Mouse (Mus musculus) hindbrain, postnatal 0 days (tissue): ENCODE data around the gene Arhgap22. TPM values are rescaled to one million over a fixed set of nuclear protein-coding genes. Genes with fewer than 3 reads are reported as not detected.
A peak's percentile ranks its signal among the peaks of the same experiment; 100 is the strongest.

ENCODE experiments used
- ATAC-seq: fragments of 200-750 bp; cut with Nextera tagmentation; 2 replicates; pipeline ENCODE4 v1.8.0; 2017; ENCODE audit warnings: mild to moderate bottlenecking, moderate TSS enrichment, moderate library complexity
- DNase-seq: peaks from one replicate; pipeline ENCODE4 v3.0.0-alpha.2; 2015; ENCODE audit warnings: low spot score
- H3K27ac ChIP-seq: fragments of 300-500 bp; sonication (generic); 2 replicates; pipeline ENCODE4 v1.5.1; 2014; ENCODE audit warnings: mild to moderate bottlenecking
- H3K27me3 ChIP-seq: fragments of 300-500 bp; sonication (generic); 2 replicates; pipeline ENCODE4 v1.6.1; 2014; ENCODE audit warnings: low read length, mixed read lengths; ENCODE audit not compliant: insufficient read depth
- H3K36me3 ChIP-seq: fragments of 300-500 bp; sonication (generic); 2 replicates; pipeline ENCODE4 v1.6.1; 2014; ENCODE audit warnings: low read length, mixed read lengths; ENCODE audit not compliant: insufficient read depth
- H3K4me1 ChIP-seq: fragments of 300-500 bp; sonication (generic); 2 replicates; pipeline ENCODE4 v1.6.1; 2014; ENCODE audit warnings: antibody characterized with exemption, low read length, mixed read lengths; ENCODE audit not compliant: insufficient read depth
- H3K4me2 ChIP-seq: fragments of 300-500 bp; sonication (generic); 2 replicates; pipeline ENCODE4 v1.6.1; 2014; ENCODE audit warnings: low read depth, mild to moderate bottlenecking, low read length, moderate library complexity, mixed read lengths
- H3K4me3 ChIP-seq: fragments of 300-500 bp; sonication (generic); 2 replicates; pipeline ENCODE4 v1.5.1; 2014; ENCODE audit warnings: low read length
- H3K9ac ChIP-seq: fragments of 300-500 bp; sonication (generic); replicated peaks from 2 replicates; pipeline ENCODE4 v1.6.1; 2014; ENCODE audit warnings: mild to moderate bottlenecking, low read length, moderate library complexity, mixed read lengths
- H3K9me3 ChIP-seq: fragments of 300-500 bp; sonication (generic); 2 replicates; pipeline ENCODE4 v1.6.1; 2016; ENCODE audit warnings: low read length, mixed read lengths
- CTCF ChIP-seq: IDR thresholded peaks from 2 replicates; pipeline ENCODE4 v1.5.1; 2016; ENCODE audit warnings: antibody characterized with exemption, control low read depth, low read depth
- WGBS: fragments of 180-500 bp; shearing (Covaris S2); extraction: QIAGEN DNeasy Blood & Tissue Kit; methylation state at CpG from one replicate; pipeline ENCODE4 v1.1.7; 2014; 5-methylcytosine and 5-hydroxymethylcytosine counted together
- polyA plus RNA-seq: library from polyadenylated mRNA; unstranded; fragments of >200 nt; fragmentation: Nextera tagmentation; extraction: Ambion mirVana; gene quantifications from 2 replicates; pipeline ENCODE4 v1.2.1, GENCODE M21; 2015
- total RNA-seq: library from RNA; depleted of rRNA; stranded (reverse); fragments of >200 nt; gene quantifications from 2 replicates; pipeline ENCODE4 v1.2.3, GENCODE M21; 2014

Gene Arhgap22
- total and polyA plus RNA-seq, 2 experiments from 2014 or later = 4.4 to 5.0 TPM

DNA sequence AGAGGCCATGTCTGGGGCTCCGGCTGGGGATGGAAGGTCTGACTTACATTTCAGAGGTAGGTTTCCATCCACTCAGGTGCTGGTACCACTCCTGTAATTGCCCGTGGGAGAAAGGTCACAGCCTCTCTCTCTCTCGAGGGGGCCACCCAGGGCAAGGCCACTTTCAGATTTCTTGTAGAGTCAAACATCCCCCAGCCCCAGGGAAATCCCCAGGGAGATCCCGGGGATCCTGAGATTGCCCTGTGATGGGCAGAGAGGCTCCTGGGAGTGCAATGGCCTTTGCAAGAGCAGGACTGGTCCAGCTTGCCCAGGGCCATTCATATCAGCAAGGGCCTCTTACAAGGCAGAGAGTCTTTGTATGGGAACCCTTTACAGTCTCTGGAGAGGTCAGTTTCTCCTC lies 120.6 kb downstream of the Arhgap22 start:
- TF ChIP-seq CTCF = no peak
- H3K4me3 ChIP-seq = no peak overlapping the region
- H3K9ac ChIP-seq = no peak overlapping the region
- H3K27ac ChIP-seq = no peak overlapping the region
- H3K4me1 ChIP-seq = no peaks in the 10 kb centered on the region
- H3K4me2 ChIP-seq = no peak overlapping the region
- 82% methylated on average over 4 of the region's 4 CpGs for WGBS
- H3K36me3 ChIP-seq = no peaks in the 10 kb centered on the region
- ATAC-seq = no peak
- H3K9me3 ChIP-seq = no peaks in the 10 kb centered on the region
- H3K27me3 ChIP-seq = no peaks in the 10 kb centered on the region; the same call in 1 of the 2 replicates
- no peak for DNase-seq

DNA sequence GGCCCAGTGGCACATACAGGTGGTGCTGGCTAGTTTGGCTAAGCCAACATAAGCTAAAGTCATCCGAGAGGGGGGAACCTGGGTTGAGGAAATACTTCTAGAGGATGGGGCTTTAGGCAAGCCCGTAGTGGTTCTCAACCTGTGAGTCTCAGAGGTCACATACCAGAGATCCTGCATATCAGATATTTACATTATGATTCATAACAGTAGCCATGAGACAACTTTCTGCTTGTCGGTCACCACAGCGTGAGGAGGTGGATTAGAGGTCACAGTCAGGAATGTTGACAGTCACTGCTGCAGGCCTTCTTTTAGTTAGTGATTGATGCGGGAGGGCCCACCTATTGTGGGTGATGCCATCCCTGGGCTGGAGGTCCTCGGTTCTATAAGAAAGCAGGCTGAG lies 121.9 kb downstream of the Arhgap22 start:
- DNase-seq = no peak
- Histone ChIP-seq H3K4me3 (no peak overlapping the region), H3K27ac (no peak overlapping the region), H3K4me1 (no peaks in the 10 kb centered on the region), H3K4me2 (no peak overlapping the region), H3K9ac (no peak overlapping the region), H3K36me3 (no peaks in the 10 kb centered on the region), H3K9me3 (no peaks in the 10 kb centered on the region), H3K27me3 (no peaks in the 10 kb centered on the region)
- TF ChIP-seq CTCF = no peak
- 74% methylated on average over 6 of the region's 6 CpGs for WGBS
- no peak for ATAC-seq

DNA sequence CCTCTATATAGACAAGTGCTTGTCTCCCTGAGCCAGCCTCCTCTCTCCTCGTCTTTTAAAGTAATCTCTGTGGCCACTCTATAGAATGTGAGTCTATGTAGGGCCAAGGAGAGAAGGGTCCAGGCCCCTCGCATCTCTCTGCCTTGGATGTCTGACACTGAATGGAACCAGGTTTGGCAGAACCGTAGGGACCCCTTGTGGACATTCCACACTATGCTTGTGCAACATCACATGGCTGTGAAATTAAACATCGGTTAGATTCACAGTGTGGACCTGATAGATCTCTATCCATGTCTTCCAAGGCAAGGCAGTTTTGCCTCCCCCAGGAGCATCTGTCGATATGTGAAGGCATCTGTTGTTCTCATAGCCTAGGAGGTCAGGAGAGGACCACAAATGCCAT lies 124.9 kb downstream of the Arhgap22 start:
- Histone ChIP-seq H3K36me3 (no peaks in the 10 kb centered on the region), H3K27me3 (no peaks in the 10 kb centered on the region), H3K4me1 (no peaks in the 10 kb centered on the region), H3K9ac (no peak overlapping the region), H3K4me3 (no peak overlapping the region), H3K27ac (no peak overlapping the region), H3K9me3 (no peaks in the 10 kb centered on the region), H3K4me2 (no peak overlapping the region)
- DNase-seq (peak; percentile 46), ATAC-seq (peak; percentile 46; the same call in 1 of the 2 replicates)
- 71% methylated on average over 5 of the region's 5 CpGs for WGBS
- TF ChIP-seq CTCF = peak; percentile 63

DNA sequence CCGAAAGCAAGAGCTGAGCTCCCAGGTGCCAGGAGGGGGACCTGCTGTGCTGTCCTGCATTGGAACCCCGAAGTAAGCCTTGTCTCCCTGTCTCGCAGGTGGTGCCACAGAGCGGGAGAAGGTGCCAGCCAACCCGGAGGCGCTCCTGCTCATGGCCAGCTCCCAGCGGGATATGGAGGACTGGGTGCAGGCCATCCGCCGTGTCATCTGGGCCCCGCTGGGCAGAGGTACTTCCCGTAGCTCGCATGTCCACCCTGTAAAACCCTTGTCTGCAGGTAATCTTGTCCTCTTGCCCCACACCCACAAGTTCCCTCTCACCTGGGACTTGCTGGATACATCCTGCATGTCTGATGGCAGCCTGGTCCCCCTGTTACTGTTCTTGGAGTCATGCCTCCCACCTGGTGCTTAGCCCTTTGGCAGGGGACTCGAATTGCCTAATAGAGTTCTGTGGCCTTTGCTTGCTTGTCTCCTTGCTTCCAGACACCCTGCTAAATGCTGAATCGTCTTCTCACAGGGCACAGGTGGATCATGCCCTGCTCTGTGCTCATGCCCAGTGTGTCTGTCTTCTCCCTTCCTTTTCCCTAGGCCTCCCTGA lies 129.4 kb downstream of the Arhgap22 start:
- Histone ChIP-seq H3K9me3 (no peaks in the 10 kb centered on the region), H3K36me3 (no peaks in the 10 kb centered on the region), H3K27ac (no peak overlapping the region), H3K9ac (no peak overlapping the region), H3K4me2 (no peak overlapping the region), H3K4me3 (no peak overlapping the region), H3K4me1 (no peaks in the 10 kb centered on the region), H3K27me3 (no peaks in the 10 kb centered on the region)
- DNase-seq = no peak
- TF ChIP-seq CTCF = no peak
- 86% methylated on average over 14 of the region's 14 CpGs for WGBS
- ATAC-seq = no peak

DNA sequence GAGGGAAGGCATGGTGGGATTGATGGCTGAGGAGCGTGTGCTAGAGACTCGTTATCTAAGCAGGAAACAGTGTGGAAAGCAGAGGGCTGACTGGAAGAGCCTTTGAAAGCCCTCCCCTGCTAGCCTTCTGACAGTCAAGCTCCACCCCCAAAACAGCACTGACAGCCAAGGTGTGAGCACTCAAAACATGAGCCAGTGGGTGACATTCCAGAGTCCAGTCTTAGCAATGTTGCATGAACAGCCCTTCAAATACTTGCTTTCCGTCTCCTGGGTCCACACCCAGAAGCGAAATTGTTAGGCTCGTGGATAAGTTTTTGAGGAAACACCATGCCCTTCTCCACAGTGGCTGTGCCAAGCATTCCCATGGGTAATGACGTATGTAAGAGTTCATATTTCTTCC lies 132.7 kb downstream of the Arhgap22 start:
- Histone ChIP-seq H3K36me3 (no peaks in the 10 kb centered on the region), H3K4me2 (no peak overlapping the region), H3K4me1 (no peaks in the 10 kb centered on the region), H3K27me3 (peaks cover 14% of the 10 kb centered on the region), H3K9me3 (no peaks in the 10 kb centered on the region), H3K4me3 (no peak overlapping the region), H3K27ac (no peak overlapping the region), H3K9ac (no peak overlapping the region)
- no peak for TF ChIP-seq CTCF
- 79% methylated on average over 6 of the region's 6 CpGs for WGBS
- ATAC-seq = no peak
- no peak for DNase-seq

DNA sequence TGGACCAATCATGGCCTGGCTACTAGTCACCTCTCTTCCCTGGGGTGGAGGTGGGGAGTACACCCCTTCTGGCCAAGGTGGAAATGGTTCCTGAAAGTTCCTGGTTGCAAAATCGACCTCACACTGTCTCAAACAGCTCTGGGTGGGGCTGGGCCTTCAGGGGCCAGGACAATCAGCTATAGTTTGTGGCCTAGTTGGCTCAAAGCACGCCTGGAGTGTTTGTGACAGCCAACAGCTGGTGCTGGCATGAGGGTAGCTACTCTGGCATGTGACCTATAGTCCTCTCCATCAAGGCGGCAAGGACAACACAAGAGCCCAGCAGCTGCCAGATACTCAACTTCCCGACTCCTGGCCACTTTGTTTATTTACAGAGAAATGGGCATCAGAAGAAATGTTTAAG lies 133.9 kb downstream of the Arhgap22 start:
- Histone ChIP-seq H3K4me2 (no peak overlapping the region), H3K27ac (no peak overlapping the region), H3K9me3 (no peaks in the 10 kb centered on the region), H3K9ac (no peak overlapping the region), H3K4me1 (no peaks in the 10 kb centered on the region; the same call in 1 of the 2 replicates), H3K27me3 (peaks cover 14% of the 10 kb centered on the region), H3K36me3 (no peaks in the 10 kb centered on the region), H3K4me3 (no peak overlapping the region)
- ATAC-seq = 0 out of 2 replicates have a peak, but pooled peaks have one; percentile 33
- no peak for DNase-seq
- 46% methylated on average over 4 of the region's 4 CpGs for WGBS
- TF ChIP-seq CTCF = no peak

DNA sequence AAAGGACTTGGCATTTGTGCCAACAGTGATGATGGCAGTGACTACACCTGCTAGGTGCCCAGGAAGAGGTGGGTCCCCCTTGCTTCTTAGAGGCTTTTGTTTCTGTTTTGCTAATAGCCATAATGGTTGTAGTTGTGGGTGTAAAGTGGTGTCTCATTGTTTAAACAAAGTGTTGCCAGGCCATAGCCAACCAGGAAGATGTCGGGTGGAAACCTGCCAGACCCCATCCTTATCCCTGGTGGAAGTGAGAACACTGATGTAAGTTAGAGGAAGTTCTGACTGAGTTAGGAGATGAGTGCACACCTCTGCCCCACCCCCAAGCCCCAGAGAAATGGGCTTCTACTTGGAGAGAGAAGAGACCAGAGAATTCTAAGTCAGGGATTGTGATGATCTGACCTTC lies 134.3 kb downstream of the Arhgap22 start:
- DNase-seq = no peak
- no peak for ATAC-seq
- 78% methylated on average over 1 of the region's 1 CpGs for WGBS

More for the DNA sequence above, 134.3 kb downstream of the Arhgap22 start:
- no peaks in the 10 kb centered on the region; the same call in 1 of the 2 replicates for H3K4me1 ChIP-seq
- H3K9ac ChIP-seq = no peak overlapping the region
- TF ChIP-seq CTCF = no peak
- no peak overlapping the region for H3K27ac ChIP-seq
- no peak overlapping the region for H3K4me3 ChIP-seq
- no peaks in the 10 kb centered on the region for H3K9me3 ChIP-seq
- no peak overlapping the region for H3K4me2 ChIP-seq
- H3K27me3 ChIP-seq = peaks cover 14% of the 10 kb centered on the region
- no peaks in the 10 kb centered on the region for H3K36me3 ChIP-seq
